In genomic region chr14:56875586-56876159, GRCm38 (mm10) we compare ENCODE assay signal across 17 mouse cellular contexts.
"Had no signal": no experiment of that assay in that cellular context is flagged by ENCODE, and none has a peak within 500 bp of the region (broad histone marks: within the 10 kb centered on the region; RNA-seq: fewer than 3 reads in every experiment).

No protein-coding gene starts in this region.

- H3K4me1 ChIP-seq: liver, embryonic 13.5 days; midbrain, embryonic 12.5 days; midbrain, embryonic 15.5 days; neural tube, embryonic 12.5 days; neural tube, embryonic 15.5 days had no signal

- H3K36me3 ChIP-seq: liver, embryonic 13.5 days; midbrain, embryonic 12.5 days; midbrain, embryonic 15.5 days; neural tube, embryonic 12.5 days; neural tube, embryonic 15.5 days had no signal

- H3K27me3 ChIP-seq: liver, embryonic 13.5 days; midbrain, embryonic 12.5 days; midbrain, embryonic 15.5 days; neural tube, embryonic 12.5 days; neural tube, embryonic 15.5 days had no signal

- ATAC-seq: midbrain, embryonic 15.5 days had no signal

- H3K4me3 ChIP-seq: layer of hippocampus, adult 2 months; left cerebral cortex, adult 2 months; liver, embryonic 13.5 days; midbrain, embryonic 12.5 days; midbrain, embryonic 15.5 days; neural tube, embryonic 12.5 days; neural tube, embryonic 15.5 days had no signal

- DNase-seq: kidney, adult 9 months; kidney, postnatal 25 days; layer of hippocampus, adult 9-11 months; layer of hippocampus, postnatal 36 days; liver, embryonic 13.5 days; lung, adult 2 months; lung, postnatal 14 days; lung, postnatal 4 days; retina, postnatal 1 day; thymus, adult 18-20 months; thymus, postnatal 36 days had no signal

- H3K9ac ChIP-seq: liver, embryonic 13.5 days; midbrain, embryonic 12.5 days; midbrain, embryonic 15.5 days; neural tube, embryonic 12.5 days; neural tube, embryonic 15.5 days had no signal

- H3K27ac ChIP-seq: layer of hippocampus, adult 2 months; left cerebral cortex, adult 2 months; liver, embryonic 13.5 days; midbrain, embryonic 12.5 days; midbrain, embryonic 15.5 days; neural tube, embryonic 12.5 days; neural tube, embryonic 15.5 days had no signal

- H3K4me2 ChIP-seq: liver, embryonic 13.5 days; midbrain, embryonic 12.5 days; midbrain, embryonic 15.5 days; neural tube, embryonic 12.5 days; neural tube, embryonic 15.5 days had no signal

- H3K9me3 ChIP-seq: liver, embryonic 13.5 days; midbrain, embryonic 12.5 days; midbrain, embryonic 15.5 days; neural tube, embryonic 15.5 days had no signal
